Mouse (Mus musculus) hindbrain, postnatal 0 days (tissue): ENCODE measurements at regions not wholly inside any gene's neighbourhood (a gene's known extent, or its start where the extent isn't known, plus 50 kb on each side); places are given as distances from the start of the nearest gene placed in this dataset.

Experiments
- ATAC-seq: fragments of 200-750 bp; cut with Nextera tagmentation; 2 replicates; pipeline ENCODE4 v1.8.0; 2017; ENCODE audit warnings: mild to moderate bottlenecking, moderate TSS enrichment, moderate library complexity
- DNase-seq: peaks from one replicate; pipeline ENCODE4 v3.0.0-alpha.2; 2015; ENCODE audit warnings: low spot score
- H3K27ac ChIP-seq: fragments of 300-500 bp; sonication (generic); 2 replicates; pipeline ENCODE4 v1.5.1; 2014; ENCODE audit warnings: mild to moderate bottlenecking
- H3K27me3 ChIP-seq: fragments of 300-500 bp; sonication (generic); 2 replicates; pipeline ENCODE4 v1.6.1; 2014; ENCODE audit warnings: low read length, mixed read lengths; ENCODE audit not compliant: insufficient read depth
- H3K36me3 ChIP-seq: fragments of 300-500 bp; sonication (generic); 2 replicates; pipeline ENCODE4 v1.6.1; 2014; ENCODE audit warnings: low read length, mixed read lengths; ENCODE audit not compliant: insufficient read depth
- H3K4me1 ChIP-seq: fragments of 300-500 bp; sonication (generic); 2 replicates; pipeline ENCODE4 v1.6.1; 2014; ENCODE audit warnings: antibody characterized with exemption, low read length, mixed read lengths; ENCODE audit not compliant: insufficient read depth
- H3K4me2 ChIP-seq: fragments of 300-500 bp; sonication (generic); 2 replicates; pipeline ENCODE4 v1.6.1; 2014; ENCODE audit warnings: low read depth, mild to moderate bottlenecking, low read length, moderate library complexity, mixed read lengths
- H3K4me3 ChIP-seq: fragments of 300-500 bp; sonication (generic); 2 replicates; pipeline ENCODE4 v1.5.1; 2014; ENCODE audit warnings: low read length
- H3K9ac ChIP-seq: fragments of 300-500 bp; sonication (generic); replicated peaks from 2 replicates; pipeline ENCODE4 v1.6.1; 2014; ENCODE audit warnings: mild to moderate bottlenecking, low read length, moderate library complexity, mixed read lengths
- H3K9me3 ChIP-seq: fragments of 300-500 bp; sonication (generic); 2 replicates; pipeline ENCODE4 v1.6.1; 2016; ENCODE audit warnings: low read length, mixed read lengths
- CTCF ChIP-seq: IDR thresholded peaks from 2 replicates; pipeline ENCODE4 v1.5.1; 2016; ENCODE audit warnings: antibody characterized with exemption, control low read depth, low read depth
- WGBS: fragments of 180-500 bp; shearing (Covaris S2); extraction: QIAGEN DNeasy Blood & Tissue Kit; methylation state at CpG from one replicate; pipeline ENCODE4 v1.1.7; 2014; 5-methylcytosine and 5-hydroxymethylcytosine counted together

GRCm38 (mm10) chr8:7240321-7240720 lies 1420.7 kb downstream of the Efnb2 start:
- Histone ChIP-seq H3K27me3 (no peaks in the 10 kb centered on the region), H3K36me3 (no peaks in the 10 kb centered on the region), H3K4me3 (no peak overlapping the region), H3K27ac (no peak overlapping the region), H3K9ac (no peak overlapping the region), H3K9me3 (no peaks in the 10 kb centered on the region), H3K4me1 (no peaks in the 10 kb centered on the region), H3K4me2 (no peak overlapping the region)
- ATAC-seq (no peak), DNase-seq (no peak)
- whole genome bisulfite sequencing: 97% methylated on average over 1 of the region's 1 CpGs
- no peak for TF ChIP-seq CTCF

DNA sequence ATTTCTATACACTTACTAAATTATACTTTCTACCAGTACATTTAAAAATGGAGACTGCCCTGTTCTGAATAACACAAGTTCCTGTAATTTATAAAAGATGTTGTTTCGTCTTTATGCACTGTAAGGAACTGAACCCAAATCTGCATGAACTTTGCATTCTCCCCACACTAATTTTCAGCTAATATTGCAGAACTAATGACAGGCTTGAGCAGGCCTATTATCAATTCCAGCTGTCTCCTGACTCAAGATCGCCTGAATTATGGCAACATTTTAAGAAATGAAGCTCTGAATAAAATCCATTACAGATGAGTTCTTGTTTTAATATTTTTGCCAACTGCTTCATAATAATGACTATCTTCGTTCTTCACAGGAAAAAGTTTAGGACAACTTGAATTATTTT lies 1427.0 kb downstream of the Efnb2 start:
- Histone ChIP-seq H3K4me3 (no peak overlapping the region), H3K4me2 (no peak overlapping the region), H3K27me3 (no peaks in the 10 kb centered on the region), H3K9me3 (no peaks in the 10 kb centered on the region), H3K9ac (no peak overlapping the region), H3K4me1 (no peaks in the 10 kb centered on the region), H3K36me3 (no peaks in the 10 kb centered on the region), H3K27ac (no peak overlapping the region)
- DNase-seq (no peak), ATAC-seq (no peak)
- 81% methylated on average over 3 of the region's 3 CpGs for WGBS
- TF ChIP-seq CTCF: no peak

- 73% methylated on average over 3 of the region's 3 CpGs for WGBS
Observed at GRCm38 (mm10) chr8:7219300-7219699, 1441.7 kb downstream of the Efnb2 start.

DNA sequence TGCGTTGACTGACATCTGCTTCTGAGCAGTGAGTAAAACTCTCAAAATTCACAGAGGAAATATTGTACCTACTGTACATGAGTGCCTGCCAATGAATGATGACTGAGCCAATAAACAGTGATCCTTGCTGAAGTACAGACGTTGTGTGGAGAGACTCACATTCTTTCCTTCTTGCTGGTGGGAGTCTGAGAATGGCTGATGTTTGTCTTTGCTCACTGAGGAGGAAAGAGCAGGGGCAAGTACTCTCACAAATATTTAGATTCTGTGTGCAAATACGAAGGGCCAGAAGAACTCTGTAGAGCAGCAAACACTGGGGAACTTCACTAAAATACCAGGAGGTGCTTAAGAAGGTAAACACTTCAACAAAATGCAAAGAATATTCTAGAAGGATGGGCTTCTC lies 1453.9 kb downstream of the Efnb2 start:
- Histone ChIP-seq H3K27me3 (no peaks in the 10 kb centered on the region), H3K36me3 (no peaks in the 10 kb centered on the region), H3K9me3 (no peaks in the 10 kb centered on the region), H3K4me3 (no peak overlapping the region), H3K9ac (no peak overlapping the region), H3K4me1 (no peaks in the 10 kb centered on the region), H3K27ac (no peak overlapping the region), H3K4me2 (no peak overlapping the region)
- DNase-seq (no peak), ATAC-seq (no peak)
- WGBS: 43% methylated on average over 3 of the region's 3 CpGs
- no peak for TF ChIP-seq CTCF

More at GRCm38 (mm10) chr8:7219300-7219699, 1441.7 kb downstream of the Efnb2 start:
- no peak overlapping the region for H3K4me2 ChIP-seq
- H3K36me3 ChIP-seq: no peaks in the 10 kb centered on the region
- no peak overlapping the region for H3K9ac ChIP-seq
- DNase-seq (no peak), ATAC-seq (no peak)
- H3K9me3 ChIP-seq: no peaks in the 10 kb centered on the region
- no peaks in the 10 kb centered on the region for H3K27me3 ChIP-seq
- H3K4me1 ChIP-seq: no peaks in the 10 kb centered on the region
- no peak overlapping the region for H3K4me3 ChIP-seq
- H3K27ac ChIP-seq: no peak overlapping the region
- TF ChIP-seq CTCF: no peak

DNA sequence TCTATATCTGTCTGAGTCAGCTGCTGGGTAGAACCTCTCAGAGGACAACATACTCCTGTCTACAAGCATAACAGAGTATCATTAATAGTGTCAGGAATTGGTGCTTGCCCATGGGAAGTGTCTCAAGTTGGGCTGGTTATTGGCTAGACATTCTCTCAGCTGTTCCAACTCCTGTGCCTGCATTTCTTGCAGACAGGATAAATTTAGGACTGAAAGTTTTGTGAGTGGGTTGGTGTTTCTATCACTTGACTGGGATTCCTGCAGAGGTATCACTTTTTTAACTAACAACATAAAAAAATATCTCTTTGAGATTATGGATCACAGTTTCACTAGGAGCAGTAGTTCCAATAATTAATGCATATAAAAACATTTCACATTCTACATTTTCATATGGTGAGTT lies 1454.4 kb downstream of the Efnb2 start:
- no peaks in the 10 kb centered on the region for H3K4me1 ChIP-seq

DNA sequence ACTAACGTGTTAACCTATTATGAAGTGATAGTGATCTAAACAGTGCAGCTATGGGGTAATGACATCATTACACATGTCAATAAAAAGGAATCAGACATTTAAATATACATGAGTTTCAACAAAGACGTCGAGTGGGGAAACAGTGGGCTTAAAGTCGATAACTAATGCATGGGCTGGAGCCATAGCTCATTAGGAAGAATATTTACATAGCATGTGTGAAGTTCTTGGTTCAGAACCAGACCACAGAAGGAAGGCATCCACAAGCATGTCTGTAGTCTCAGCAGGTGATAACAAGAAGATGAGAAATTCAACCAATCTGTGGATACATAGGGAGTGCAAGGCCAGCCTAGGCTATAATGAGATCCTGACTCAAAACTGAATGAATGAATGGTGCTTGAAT lies 1456.0 kb downstream of the Efnb2 start:
- Histone ChIP-seq H3K27me3 (no peaks in the 10 kb centered on the region), H3K4me1 (no peaks in the 10 kb centered on the region), H3K9ac (no peak overlapping the region), H3K4me3 (no peak overlapping the region), H3K4me2 (no peak overlapping the region), H3K27ac (no peak overlapping the region), H3K36me3 (no peaks in the 10 kb centered on the region), H3K9me3 (no peaks in the 10 kb centered on the region)
- DNase-seq (no peak), ATAC-seq (no peak)
- WGBS: 80% methylated on average over 4 of the region's 4 CpGs
- TF ChIP-seq CTCF: no peak

More for the DNA sequence above, 1454.4 kb downstream of the Efnb2 start:
- Histone ChIP-seq H3K9ac (no peak overlapping the region), H3K27me3 (no peaks in the 10 kb centered on the region), H3K4me2 (no peak overlapping the region), H3K4me3 (no peak overlapping the region), H3K27ac (no peak overlapping the region), H3K36me3 (no peaks in the 10 kb centered on the region), H3K9me3 (no peaks in the 10 kb centered on the region)
- no peak for ATAC-seq
- no peak for DNase-seq
- no peak for TF ChIP-seq CTCF

GRCm38 (mm10) chr8:7190726-7191125 lies 1470.3 kb downstream of the Efnb2 start:
- no peak for TF ChIP-seq CTCF
- Histone ChIP-seq H3K4me2 (no peak overlapping the region), H3K4me1 (no peaks in the 10 kb centered on the region), H3K36me3 (no peaks in the 10 kb centered on the region), H3K27ac (no peak overlapping the region), H3K27me3 (no peaks in the 10 kb centered on the region), H3K9me3 (no peaks in the 10 kb centered on the region), H3K9ac (no peak overlapping the region), H3K4me3 (no peak overlapping the region)
- no peak for ATAC-seq
- no peak for DNase-seq

- no peaks in the 10 kb centered on the region for H3K4me1 ChIP-seq
- no peak for TF ChIP-seq CTCF
- no peak overlapping the region for H3K9ac ChIP-seq
- H3K27me3 ChIP-seq: no peaks in the 10 kb centered on the region
- no peaks in the 10 kb centered on the region for H3K9me3 ChIP-seq
- 96% methylated on average over 5 of the region's 5 CpGs for WGBS
- ATAC-seq: no peak
- DNase-seq: no peak
- no peak overlapping the region for H3K27ac ChIP-seq
- H3K4me3 ChIP-seq: no peak overlapping the region
- H3K36me3 ChIP-seq: no peaks in the 10 kb centered on the region
- H3K4me2 ChIP-seq: no peak overlapping the region
Observed at GRCm38 (mm10) chr8:7163361-7163760, 1497.7 kb downstream of the Efnb2 start.
